In genomic region chr4:58079631-58080030, GRCm38 (mm10) we compare ENCODE assay signal across 8 mouse cellular contexts.
DNase-seq lines count a peak whose midpoint lies in the region; ATAC-seq lines count a peak whose summit lies in the region.

No protein-coding gene starts in this region.

- H3K9ac ChIP-seq in embryonic facial prominence, embryonic 15.5 days: no peak overlapping the region
- peak overlapping the region; percentile 49; the same call in 1 of the 2 replicates for H3K9ac ChIP-seq in hindbrain, embryonic 13.5 days
- H3K9ac ChIP-seq in midbrain, embryonic 12.5 days (replicated peaks): no peak overlapping the region

- 0 out of 2 replicates have a peak overlapping the region, but pooled peaks have one; percentile 6 for H3K4me2 ChIP-seq in embryonic facial prominence, embryonic 15.5 days (replicated peaks)
- H3K4me2 ChIP-seq in hindbrain, embryonic 13.5 days: peak overlapping the region; percentile 52
- peak overlapping the region; percentile 38 for H3K4me2 ChIP-seq in midbrain, embryonic 12.5 days (replicated peaks)

- H3K4me1 ChIP-seq in embryonic facial prominence, embryonic 15.5 days: peaks cover 5% of the 10 kb centered on the region; the same call in 1 of the 2 replicates
- 0 out of 2 replicates have a peak, but pooled peaks cover 5% of the 10 kb centered on the region for H3K4me1 ChIP-seq in hindbrain, embryonic 13.5 days (replicated peaks)
- no peaks in the 10 kb centered on the region; the same call in 1 of the 2 replicates for H3K4me1 ChIP-seq in midbrain, embryonic 12.5 days

- no peak for ATAC-seq in embryonic facial prominence, embryonic 15.5 days (ENCODE audit: insufficient number of reproducible peaks, low FRiP score, low TSS enrichment, low read depth)
- peak; percentile 50; the same call in 1 of the 2 replicates for ATAC-seq in hindbrain, embryonic 13.5 days (ENCODE audit: low FRiP score)
- ATAC-seq in midbrain, embryonic 12.5 days (ENCODE audit: low FRiP score, low read depth): no peak

- H3K27me3 ChIP-seq in embryonic facial prominence, embryonic 15.5 days: no peaks in the 10 kb centered on the region
- H3K27me3 ChIP-seq in hindbrain, embryonic 13.5 days: no peaks in the 10 kb centered on the region
- H3K27me3 ChIP-seq in midbrain, embryonic 12.5 days: no peaks in the 10 kb centered on the region

- no peak overlapping the region for H3K27ac ChIP-seq in embryonic facial prominence, embryonic 15.5 days (replicated peaks)
- H3K27ac ChIP-seq in hindbrain, embryonic 13.5 days: no peak overlapping the region
- no peak overlapping the region for H3K27ac ChIP-seq in midbrain, embryonic 12.5 days (replicated peaks)

- 25% methylated on average over 10 of the region's 10 CpGs for WGBS in embryonic facial prominence, embryonic 15.5 days
- WGBS in hindbrain, embryonic 13.5 days: 18% methylated on average over 10 of the region's 10 CpGs
- 22% methylated on average over 10 of the region's 10 CpGs for WGBS in midbrain, embryonic 12.5 days

- H3K9me3 ChIP-seq in embryonic facial prominence, embryonic 15.5 days (replicated peaks): no peaks in the 10 kb centered on the region
- no peaks in the 10 kb centered on the region for H3K9me3 ChIP-seq in hindbrain, embryonic 13.5 days
- H3K9me3 ChIP-seq in midbrain, embryonic 12.5 days: no peaks in the 10 kb centered on the region

- H3K4me3 ChIP-seq in embryonic facial prominence, embryonic 15.5 days (replicated peaks): no peak overlapping the region
- peak overlapping the region; percentile 31 for H3K4me3 ChIP-seq in hindbrain, embryonic 13.5 days
- peak overlapping the region; percentile 26; the same call in 1 of the 2 replicates for H3K4me3 ChIP-seq in midbrain, embryonic 12.5 days

- H3K36me3 ChIP-seq in embryonic facial prominence, embryonic 15.5 days: peaks cover 10% of the 10 kb centered on the region; the same call in 1 of the 2 replicates
- H3K36me3 ChIP-seq in hindbrain, embryonic 13.5 days: no peaks in the 10 kb centered on the region
- H3K36me3 ChIP-seq in midbrain, embryonic 12.5 days: no peaks in the 10 kb centered on the region

- peak; percentile 49 for DNase-seq in ovary, postnatal 36 days (ENCODE audit: low spot score)
- no peak for DNase-seq in ovary, adult 18-20 months (ENCODE audit: low spot score)
- DNase-seq in brain, adult 2 months (ENCODE audit: low read depth, low spot score): peak; percentile 85
- DNase-seq in left cerebral cortex, adult 18-20 months (ENCODE audit: low spot score in 2 of 2): peak; percentile 49 to 61
- DNase-seq in testis, postnatal 10 days (ENCODE audit: low spot score): peak; percentile 75
